Mouse (Mus musculus) liver, embryonic 16.5 days (tissue): ENCODE measurements around the gene Tmem245. TPM values are rescaled to one million over a fixed set of nuclear protein-coding genes. Genes with fewer than 3 reads are reported as not detected.
A peak's percentile ranks its signal among the peaks of the same experiment; 100 is the strongest.

ENCODE experiments used
- ATAC-seq: fragments of 200-750 bp; cut with Nextera tagmentation; 2 replicates; pipeline ENCODE4 v1.8.0; 2017; ENCODE audit warnings: low read depth, mild to moderate bottlenecking, moderate number of reproducible peaks, moderate library complexity
- H3K27ac ChIP-seq: fragments of 300-500 bp; sonication (generic); 2 replicates; pipeline ENCODE4 v1.5.1; 2014; ENCODE audit warnings: mild to moderate bottlenecking, low read length
- H3K27me3 ChIP-seq: fragments of 300-500 bp; sonication (generic); 2 replicates; pipeline ENCODE4 v1.6.1; 2014; ENCODE audit warnings: low read depth, low read length, mixed read lengths; ENCODE audit not compliant: control insufficient read depth, insufficient read depth
- H3K36me3 ChIP-seq: fragments of 300-500 bp; sonication (generic); 2 replicates; pipeline ENCODE4 v1.6.1; 2014; ENCODE audit warnings: mild to moderate bottlenecking; ENCODE audit not compliant: control insufficient read depth, insufficient read depth
- H3K4me1 ChIP-seq: fragments of 300-500 bp; sonication (generic); 2 replicates; pipeline ENCODE4 v1.6.1; 2014; ENCODE audit warnings: low read depth, low read length, mixed read lengths; ENCODE audit not compliant: control insufficient read depth
- H3K4me2 ChIP-seq: fragments of 300-500 bp; sonication (generic); 2 replicates; pipeline ENCODE4 v1.6.1; 2014; ENCODE audit warnings: low read depth, low read length, mixed read lengths
- H3K4me3 ChIP-seq: fragments of 300-500 bp; sonication (generic); 2 replicates; pipeline ENCODE4 v1.5.1; 2014; ENCODE audit warnings: low read depth, mild to moderate bottlenecking, low read length
- H3K9ac ChIP-seq: fragments of 300-500 bp; sonication (generic); 2 replicates; pipeline ENCODE4 v1.6.1; 2014; ENCODE audit warnings: low read depth, low read length
- H3K9me3 ChIP-seq: fragments of 300-500 bp; sonication (generic); replicated peaks from 2 replicates; pipeline ENCODE4 v1.6.1; 2016; ENCODE audit warnings: low read length; ENCODE audit not compliant: control insufficient read depth
- WGBS: fragments of 180-500 bp; shearing (Covaris S2); extraction: QIAGEN DNeasy Blood & Tissue Kit; methylation state at CpG from one replicate; pipeline ENCODE4 v1.1.7; 2014; ENCODE audit not compliant: insufficient replicate concordance; 5-methylcytosine and 5-hydroxymethylcytosine counted together
- microRNA counts: library from miRNA; unstranded; fragments of <30 nt; microRNA quantifications from one replicate; lab custom pipeline; 2016
- microRNA-seq: library from miRNA; unstranded; fragments of <30 nt; microRNA quantifications from one replicate; pipeline ENCODE4, GENCODE M21; 2016
- polyA plus RNA-seq: library from polyadenylated mRNA; unstranded; fragments of >200 nt; fragmentation: Nextera tagmentation; extraction: Ambion mirVana; gene quantifications from 2 replicates; pipeline ENCODE4 v1.2.1, GENCODE M21; 2015

Tmem245 gene
- polyA plus RNA-seq, 1 experiment from 2014 or later: 2.4 TPM

DNA sequence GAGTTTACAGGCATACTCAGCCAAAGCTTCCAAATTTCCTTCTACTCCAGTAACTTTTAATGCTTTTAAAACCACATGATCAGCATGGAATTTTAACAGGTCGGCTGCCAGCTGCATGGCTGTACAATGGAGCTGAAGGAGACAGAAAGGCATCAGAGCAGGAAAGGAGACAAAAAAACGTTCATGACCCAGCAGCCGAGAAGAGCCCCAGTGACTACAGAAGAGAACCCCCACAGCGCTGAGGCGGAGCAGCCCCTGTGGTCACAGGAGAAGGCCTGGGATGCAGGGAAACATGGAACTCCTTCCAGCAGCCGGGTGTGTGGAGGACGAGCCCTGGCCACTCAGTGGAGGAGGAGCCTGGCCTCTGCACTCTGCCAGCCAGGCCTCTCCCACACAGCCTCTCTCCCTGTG is 117.7 kb downstream of the Tmem245 start:
- no peak for ATAC-seq
- Histone ChIP-seq H3K4me3 (no peak overlapping the region), H3K36me3 (no peaks in the 10 kb centered on the region), H3K27me3 (no peaks in the 10 kb centered on the region), H3K4me1 (no peaks in the 10 kb centered on the region), H3K9me3 (no peaks in the 10 kb centered on the region), H3K27ac (no peak overlapping the region), H3K4me2 (no peak overlapping the region), H3K9ac (no peak overlapping the region)
- WGBS: 72% methylated on average over 7 of the region's 7 CpGs

DNA sequence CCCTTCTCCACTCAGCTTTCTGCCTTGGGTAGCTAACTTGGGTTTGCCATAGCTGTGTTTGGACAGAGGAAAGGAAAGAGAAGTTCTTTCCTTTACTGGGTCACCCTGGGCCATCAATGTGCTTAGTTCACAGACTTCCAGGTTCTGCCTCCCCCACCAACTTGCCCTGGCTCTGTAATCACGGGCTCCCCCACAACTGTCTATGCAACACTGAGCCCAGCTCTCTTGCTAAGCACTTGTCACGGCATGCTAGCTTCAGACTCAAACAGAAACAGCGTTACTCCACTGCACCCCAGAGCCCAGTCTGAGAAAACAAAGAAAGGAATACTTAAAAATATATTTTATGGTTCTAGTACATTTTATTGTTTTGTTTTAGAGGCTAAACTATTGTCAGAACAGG is 118.3 kb downstream of the Tmem245 start:
- no peaks in the 10 kb centered on the region for H3K27me3 ChIP-seq
- no peak overlapping the region for H3K4me3 ChIP-seq
- H3K9me3 ChIP-seq: no peaks in the 10 kb centered on the region
- no peak for ATAC-seq
- H3K27ac ChIP-seq: no peak overlapping the region
- H3K36me3 ChIP-seq: no peaks in the 10 kb centered on the region
- 81% methylated on average over 3 of the region's 3 CpGs for WGBS
- no peak overlapping the region for H3K4me2 ChIP-seq
- H3K9ac ChIP-seq: no peak overlapping the region
- H3K4me1 ChIP-seq: no peaks in the 10 kb centered on the region

DNA sequence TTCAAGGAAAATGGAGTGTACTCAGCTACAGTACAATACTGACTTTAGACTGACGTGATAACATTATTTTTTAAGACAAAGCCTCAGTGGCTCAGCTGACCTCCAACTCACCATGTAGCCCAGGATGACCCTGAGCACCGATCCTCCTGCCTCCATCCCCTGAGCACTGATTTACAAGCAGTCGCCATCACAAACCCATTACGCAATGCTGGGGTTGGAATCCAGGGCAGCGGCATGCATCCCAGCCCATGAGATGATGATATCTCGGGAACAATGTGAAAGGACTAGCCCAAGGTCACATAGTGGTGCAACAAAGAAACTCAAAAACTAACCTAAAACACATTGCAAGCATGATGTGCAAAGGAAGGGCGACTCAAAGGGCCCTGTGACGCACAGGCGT is 123.0 kb downstream of the Tmem245 start:
- Histone ChIP-seq H3K4me1 (no peaks in the 10 kb centered on the region), H3K4me2 (no peak overlapping the region), H3K9me3 (no peaks in the 10 kb centered on the region), H3K27me3 (no peaks in the 10 kb centered on the region), H3K27ac (no peak overlapping the region), H3K4me3 (no peak overlapping the region), H3K9ac (no peak overlapping the region), H3K36me3 (no peaks in the 10 kb centered on the region)
- WGBS: 76% methylated on average over 9 of the region's 9 CpGs
- ATAC-seq: no peak

DNA sequence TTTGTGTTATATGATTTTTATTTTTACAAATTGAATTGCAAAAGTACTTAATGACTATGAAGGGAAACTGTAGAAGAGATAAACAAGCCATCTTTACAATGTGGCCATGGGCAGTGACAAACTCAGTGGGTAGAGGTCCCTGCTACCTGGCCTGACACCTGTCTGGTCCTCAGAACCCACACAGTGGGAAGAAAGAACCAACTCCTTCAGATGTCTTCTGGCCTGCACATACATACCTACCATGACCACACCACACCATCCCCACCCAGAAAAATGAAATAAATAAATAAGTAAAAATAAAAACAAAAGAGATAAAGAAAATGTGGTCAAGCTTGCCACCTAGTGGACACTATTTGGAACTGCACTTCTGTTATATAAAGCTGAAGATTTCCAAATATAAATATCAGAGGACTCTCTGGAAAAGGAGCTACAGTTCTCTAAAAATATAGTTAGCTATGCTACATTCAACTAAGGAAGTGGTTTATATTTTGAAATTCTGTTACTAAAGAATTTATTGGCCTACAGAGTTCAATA is 127.2 kb downstream of the Tmem245 start:
- no peak overlapping the region for H3K4me2 ChIP-seq

More for the DNA sequence above, 127.2 kb downstream of the Tmem245 start:
- no peaks in the 10 kb centered on the region for H3K9me3 ChIP-seq
- no peak overlapping the region for H3K9ac ChIP-seq
- H3K4me1 ChIP-seq: no peaks in the 10 kb centered on the region
- no peaks in the 10 kb centered on the region for H3K36me3 ChIP-seq
- no peak overlapping the region for H3K27ac ChIP-seq
- no peaks in the 10 kb centered on the region for H3K27me3 ChIP-seq
- H3K4me3 ChIP-seq: no peak overlapping the region
- ATAC-seq: no peak

MicroRNAs within 50 kb of the gene (microRNA counts, 519-probe panel; counts per million panel counts)
- microRNA mmu-miR-32 (lab: Ali Mortazavi, UCI): 2,706 counts per million, percentile 74 among the panel's probes with 10 or more counts

Small RNA genes lying within 50 kb of the gene (microRNA-seq; reads per million reads assigned to microRNA genes)
- gene Mir32: 364 reads per million, percentile 66 among the genes with 10 or more reads in this experiment

Other genes with a start within 250 kb of the Tmem245 start
- not detected in 2 replicates for gene Gm26657, start 207.4 kb downstream of the Tmem245 start, polyA plus RNA-seq
- gene Actl7b, start 206.0 kb downstream of the Tmem245 start, polyA plus RNA-seq: not detected in 2 replicates
- gene Actl7a, start 204.0 kb downstream of the Tmem245 start, polyA plus RNA-seq: not detected in 2 replicates
- gene Elp1, start 145.1 kb downstream of the Tmem245 start, polyA plus RNA-seq: 10.6 and 10.9 TPM in 2 replicates
- 3.5 and 4.2 TPM in 2 replicates for gene Fam206a, start 145.1 kb downstream of the Tmem245 start, polyA plus RNA-seq
- gene Ctnnal1, start 82.2 kb downstream of the Tmem245 start, polyA plus RNA-seq: 8.6 and 9.9 TPM in 2 replicates
- gene Frrs1l, start 43.0 kb upstream of the Tmem245 start, polyA plus RNA-seq: 0.04 TPM in 1 of 2 replicates, not detected in the other
- 1.4 and 2.0 TPM in 2 replicates for gene Epb41l4b, start 196.0 kb upstream of the Tmem245 start, polyA plus RNA-seq